Mouse (Mus musculus) intestine, embryonic 14.5 days (tissue): ENCODE results near the gene Adcy3. TPM values are rescaled to one million over a fixed set of nuclear protein-coding genes. Genes with fewer than 3 reads are reported as not detected.

Experiments
- ATAC-seq: fragments of 200-750 bp; cut with Nextera tagmentation; replicated peaks from 2 replicates; pipeline ENCODE4 v1.8.0; 2017; ENCODE audit warnings: low read depth, moderate number of reproducible peaks, moderate TSS enrichment, moderate library complexity; ENCODE audit not compliant: low FRiP score, low TSS enrichment
- DNase-seq: peaks from one replicate; pipeline ENCODE4 v3.0.0-alpha.2; 2018; ENCODE audit warnings: low spot score
- H3K27ac ChIP-seq: fragments of 300-500 bp; sonication (generic); 2 replicates; pipeline ENCODE4 v1.5.1; 2014; ENCODE audit warnings: low read depth, mild to moderate bottlenecking, control low read depth
- H3K27me3 ChIP-seq: fragments of 300-500 bp; sonication (generic); replicated peaks from 2 replicates; pipeline ENCODE4 v1.6.1; 2014; ENCODE audit warnings: low read length, control low read depth; ENCODE audit not compliant: control insufficient read depth, insufficient read depth
- H3K36me3 ChIP-seq: fragments of 300-500 bp; sonication (generic); 2 replicates; pipeline ENCODE4 v1.6.1; 2014; ENCODE audit warnings: low read length, control low read depth; ENCODE audit not compliant: control insufficient read depth, insufficient read depth
- H3K4me1 ChIP-seq: fragments of 300-500 bp; sonication (generic); replicated peaks from 2 replicates; pipeline ENCODE4 v1.6.1; 2014; ENCODE audit warnings: low read length, control low read depth, mixed read lengths; ENCODE audit not compliant: control insufficient read depth, insufficient read depth
- H3K4me2 ChIP-seq: fragments of 300-500 bp; sonication (generic); 2 replicates; pipeline ENCODE4 v1.6.1; 2014; ENCODE audit warnings: low read length
- H3K4me3 ChIP-seq: fragments of 300-500 bp; sonication (generic); 2 replicates; pipeline ENCODE4 v1.5.1; 2014; ENCODE audit warnings: low read depth, low read length, control low read depth, mixed read lengths
- H3K9ac ChIP-seq: fragments of 300-500 bp; sonication (generic); 2 replicates; pipeline ENCODE4 v1.6.1; 2014; ENCODE audit warnings: mild to moderate bottlenecking, low read length
- H3K9me3 ChIP-seq: fragments of 300-500 bp; sonication (generic); 2 replicates; pipeline ENCODE4 v1.6.1; 2016; ENCODE audit warnings: low read length, control low read depth; ENCODE audit not compliant: control insufficient read depth
- WGBS: fragments of 180-500 bp; shearing (Covaris S2); extraction: QIAGEN DNeasy Blood & Tissue Kit; methylation state at CpG from one replicate; pipeline ENCODE4 v1.1.7; 2014; 5-methylcytosine and 5-hydroxymethylcytosine counted together
- polyA plus RNA-seq: library from polyadenylated mRNA; unstranded; fragments of >200 nt; fragmentation: Nextera tagmentation; extraction: Ambion mirVana; gene quantifications from 2 replicates; pipeline ENCODE4 v1.2.1, GENCODE M21; 2014

Gene Adcy3
- polyA plus RNA-seq, 1 experiment from 2014 or later, result 7.1 TPM

DNA sequence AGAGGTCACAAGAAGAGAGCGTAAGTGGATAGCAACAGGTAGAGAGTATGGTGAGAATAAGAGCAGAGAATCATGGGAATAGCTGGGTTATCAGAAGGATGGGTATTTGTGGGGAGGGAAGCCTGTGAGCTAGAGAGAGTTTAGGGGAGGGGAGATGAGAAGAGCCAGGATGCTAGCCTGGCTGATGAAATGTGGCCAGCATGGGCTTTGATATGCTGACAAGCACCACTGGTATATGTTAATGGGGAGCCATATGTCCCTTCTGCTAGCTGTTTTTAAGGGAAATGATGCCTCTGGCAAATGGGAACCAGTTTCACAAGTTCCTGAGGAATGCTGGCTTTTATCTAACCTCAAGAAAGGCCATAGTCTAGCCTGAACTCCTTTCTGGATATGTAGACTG is 36.2 kb downstream of the Adcy3 start:
- H3K9ac ChIP-seq, result no peak overlapping the region
- no peak for ATAC-seq
- H3K4me2 ChIP-seq, result no peak overlapping the region
- H3K36me3 ChIP-seq, result no peaks in the 10 kb centered on the region
- H3K27me3 ChIP-seq, result no peaks in the 10 kb centered on the region
- WGBS, result 89% methylated on average over 1 of the region's 1 CpGs
- no peaks in the 10 kb centered on the region for H3K9me3 ChIP-seq
- no peak overlapping the region for H3K27ac ChIP-seq
- no peaks in the 10 kb centered on the region for H3K4me1 ChIP-seq
- no peak overlapping the region for H3K4me3 ChIP-seq
- DNase-seq, result no peak

DNA sequence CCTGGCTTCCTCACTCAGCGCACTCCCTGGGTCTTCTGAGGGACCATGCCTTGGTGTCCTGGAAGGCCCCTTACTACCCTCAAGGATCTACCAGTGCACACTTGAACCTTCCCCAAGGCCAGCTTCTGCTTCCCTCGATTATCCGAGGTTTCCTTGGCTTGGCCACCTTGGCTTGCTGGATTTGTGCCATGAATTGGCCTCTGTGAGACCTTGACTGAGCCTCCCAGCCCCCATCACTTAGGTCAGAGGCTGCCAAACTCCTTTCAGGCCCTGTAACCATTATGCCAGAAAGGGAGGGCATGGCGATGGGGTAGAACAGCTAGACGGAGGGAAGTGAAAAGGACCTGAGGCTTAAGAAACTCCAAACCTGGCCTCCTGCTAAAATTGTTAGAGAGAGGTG is 36.7 kb downstream of the Adcy3 start:
- Histone ChIP-seq H3K27ac (no peak overlapping the region), H3K4me3 (no peak overlapping the region), H3K9me3 (no peaks in the 10 kb centered on the region), H3K4me2 (no peak overlapping the region), H3K36me3 (no peaks in the 10 kb centered on the region), H3K9ac (no peak overlapping the region), H3K4me1 (no peaks in the 10 kb centered on the region), H3K27me3 (no peaks in the 10 kb centered on the region)
- no peak for ATAC-seq
- DNase-seq, result no peak
- 86% methylated on average over 5 of the region's 5 CpGs for WGBS

DNA sequence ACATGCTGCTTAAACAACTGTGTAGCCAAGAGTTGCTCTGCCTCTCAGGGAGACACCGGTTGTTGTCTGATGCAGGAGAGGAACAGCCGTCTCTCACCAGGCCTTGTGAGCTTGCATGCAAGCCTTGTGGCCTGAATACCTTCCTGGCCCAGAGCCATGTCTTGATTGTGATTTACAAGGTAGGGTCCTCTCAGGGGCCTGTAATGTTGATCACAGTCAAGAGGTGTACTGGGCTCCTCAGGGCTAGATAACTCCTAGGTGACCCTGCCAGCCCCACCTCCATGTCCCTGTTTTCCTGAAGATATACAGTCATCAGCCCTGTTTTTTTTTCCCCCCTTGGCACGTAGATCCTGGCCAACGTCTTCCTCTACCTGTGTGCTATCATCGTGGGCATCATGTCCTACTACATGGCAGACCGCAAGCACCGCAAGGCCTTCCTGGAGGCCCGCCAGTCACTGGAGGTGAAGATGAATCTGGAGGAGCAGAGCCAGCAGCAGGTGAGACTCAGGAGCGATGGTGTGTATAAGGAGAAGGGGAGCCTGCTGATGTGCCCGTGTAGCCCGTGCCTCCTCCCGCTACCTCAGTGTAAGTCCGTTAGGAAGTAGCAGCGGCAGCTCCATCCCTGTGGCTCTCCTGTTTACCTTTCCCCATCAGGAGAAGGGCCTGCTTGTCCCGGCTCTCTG is 40.3 kb downstream of the Adcy3 start:
- Histone ChIP-seq H3K4me2 (no peak overlapping the region), H3K4me3 (no peak overlapping the region), H3K4me1 (peaks cover under 1% of the 10 kb centered on the region), H3K9me3 (no peaks in the 10 kb centered on the region), H3K27me3 (no peaks in the 10 kb centered on the region), H3K9ac (no peak overlapping the region), H3K27ac (no peak overlapping the region), H3K36me3 (0 out of 2 replicates have a peak, but pooled peaks cover 3% of the 10 kb centered on the region)
- ATAC-seq, result no peak
- WGBS, result 73% methylated on average over 15 of the region's 15 CpGs
- DNase-seq, result no peak

DNA sequence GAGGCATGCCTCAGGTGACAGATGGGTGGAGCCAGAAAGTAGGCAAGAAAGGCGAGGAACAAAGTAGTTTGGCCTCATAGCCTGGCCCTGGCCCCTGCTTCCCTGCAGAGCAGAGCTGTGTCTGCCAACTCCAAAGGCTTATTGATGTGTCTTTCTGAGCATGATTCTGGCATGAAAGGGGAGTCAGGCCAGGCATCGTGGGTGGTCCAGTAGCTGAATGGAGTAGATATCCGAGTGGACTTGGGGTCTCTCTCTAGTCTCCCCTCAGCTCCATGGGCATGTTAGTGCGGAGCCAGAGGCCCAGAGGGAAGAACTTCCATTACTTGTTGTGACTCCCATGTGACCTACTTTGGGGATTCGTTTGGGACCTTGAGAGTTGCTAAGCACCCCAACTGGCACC is 45.9 kb downstream of the Adcy3 start:
- ATAC-seq (no peak), DNase-seq (no peak)
- Histone ChIP-seq H3K4me3 (no peak overlapping the region), H3K9me3 (no peaks in the 10 kb centered on the region), H3K9ac (no peak overlapping the region), H3K4me2 (no peak overlapping the region), H3K27ac (no peak overlapping the region), H3K4me1 (peaks cover 8% of the 10 kb centered on the region), H3K36me3 (0 out of 2 replicates have a peak, but pooled peaks cover 3% of the 10 kb centered on the region), H3K27me3 (no peaks in the 10 kb centered on the region)
- WGBS, result 47% methylated on average over 5 of the region's 5 CpGs

DNA sequence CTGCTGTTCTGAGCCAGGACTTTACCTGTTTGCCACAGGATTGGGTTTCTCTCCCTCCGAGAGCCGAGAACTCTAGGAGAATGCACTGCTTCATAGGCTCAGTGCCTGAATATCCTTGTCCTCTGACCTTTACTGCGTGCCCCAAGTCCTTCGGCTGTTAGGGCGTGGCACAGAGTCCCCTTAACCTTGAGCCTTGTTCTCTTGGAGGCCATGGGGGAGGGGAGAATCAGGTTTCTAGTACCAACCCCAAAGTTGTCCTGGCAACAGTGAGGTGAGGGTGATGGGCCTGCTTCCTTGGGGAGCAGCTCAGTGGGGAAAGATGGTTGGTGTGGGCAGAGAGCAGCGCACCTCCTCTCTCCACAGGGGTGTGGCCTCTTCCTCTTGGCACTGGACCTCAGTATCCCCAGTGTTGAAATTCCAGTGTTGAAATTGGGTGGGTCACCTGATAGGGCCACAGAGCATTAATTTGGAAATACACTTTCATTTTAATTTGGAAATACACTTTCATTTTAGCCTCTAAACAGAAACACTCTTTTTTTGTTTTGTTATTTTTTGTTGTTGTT is 46.8 kb downstream of the Adcy3 start:
- H3K4me1 ChIP-seq, result peaks cover 8% of the 10 kb centered on the region
- DNase-seq, result no peak
- H3K27ac ChIP-seq, result no peak overlapping the region
- WGBS, result 85% methylated on average over 6 of the region's 6 CpGs
- no peaks in the 10 kb centered on the region for H3K9me3 ChIP-seq
- H3K36me3 ChIP-seq, result 0 out of 2 replicates have a peak, but pooled peaks cover 3% of the 10 kb centered on the region
- ATAC-seq, result no peak
- H3K27me3 ChIP-seq, result no peaks in the 10 kb centered on the region
- H3K9ac ChIP-seq, result no peak overlapping the region
- no peak overlapping the region for H3K4me2 ChIP-seq
- H3K4me3 ChIP-seq, result no peak overlapping the region

DNA sequence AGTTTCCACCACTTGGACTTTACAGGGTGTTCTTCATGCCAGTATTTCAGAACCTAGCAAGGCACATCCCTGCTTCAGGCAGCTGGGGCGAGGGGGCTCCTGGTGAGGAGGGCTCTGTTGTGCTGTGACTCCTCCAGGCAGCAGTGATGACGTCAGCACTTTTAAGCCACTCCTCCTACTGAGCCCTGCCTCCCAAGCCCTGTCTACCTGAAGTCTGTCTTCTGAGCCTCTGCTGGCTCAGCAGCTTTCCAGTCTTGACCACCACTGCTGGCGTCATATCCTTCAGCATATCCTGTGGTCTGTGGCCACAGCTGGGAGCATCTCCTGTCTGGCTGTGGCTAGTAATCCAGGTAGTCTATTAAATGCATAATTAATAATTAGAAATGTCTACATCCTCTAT is 47.6 kb downstream of the Adcy3 start:
- Histone ChIP-seq H3K4me1 (peaks cover 8% of the 10 kb centered on the region), H3K4me2 (no peak overlapping the region), H3K27ac (no peak overlapping the region), H3K9ac (no peak overlapping the region), H3K27me3 (no peaks in the 10 kb centered on the region), H3K4me3 (no peak overlapping the region), H3K9me3 (no peaks in the 10 kb centered on the region), H3K36me3 (0 out of 2 replicates have a peak, but pooled peaks cover 3% of the 10 kb centered on the region)
- ATAC-seq (no peak), DNase-seq (no peak)
- 58% methylated on average over 3 of the region's 3 CpGs for WGBS

DNA sequence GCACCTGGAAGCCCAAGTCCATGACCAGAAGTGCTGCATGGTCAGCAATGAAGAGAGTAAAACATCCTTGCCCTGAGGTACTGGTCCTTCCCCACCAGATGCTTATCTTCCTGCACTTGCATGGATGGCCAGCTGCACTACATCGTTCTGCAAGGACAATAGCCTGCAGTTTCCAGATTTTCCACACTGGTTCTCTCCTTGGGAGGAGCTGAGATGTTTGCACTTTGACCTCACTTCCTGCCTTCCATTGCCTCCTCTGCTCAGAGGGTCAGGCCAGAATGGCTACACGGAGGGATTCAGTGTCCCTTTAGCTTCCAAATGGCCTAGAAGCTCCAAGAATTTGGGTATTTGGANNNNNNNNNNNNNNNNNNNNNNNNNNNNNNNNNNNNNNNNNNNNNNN is 51.7 kb downstream of the Adcy3 start:
- Histone ChIP-seq H3K4me1 (peaks cover 3% of the 10 kb centered on the region), H3K9ac (no peak overlapping the region), H3K9me3 (no peaks in the 10 kb centered on the region), H3K36me3 (no peaks in the 10 kb centered on the region), H3K4me2 (no peak overlapping the region), H3K4me3 (no peak overlapping the region), H3K27ac (no peak overlapping the region), H3K27me3 (no peaks in the 10 kb centered on the region)
- 37% methylated on average over 2 of the region's 2 CpGs for WGBS
- DNase-seq, result no peak
- ATAC-seq, result no peak

DNA sequence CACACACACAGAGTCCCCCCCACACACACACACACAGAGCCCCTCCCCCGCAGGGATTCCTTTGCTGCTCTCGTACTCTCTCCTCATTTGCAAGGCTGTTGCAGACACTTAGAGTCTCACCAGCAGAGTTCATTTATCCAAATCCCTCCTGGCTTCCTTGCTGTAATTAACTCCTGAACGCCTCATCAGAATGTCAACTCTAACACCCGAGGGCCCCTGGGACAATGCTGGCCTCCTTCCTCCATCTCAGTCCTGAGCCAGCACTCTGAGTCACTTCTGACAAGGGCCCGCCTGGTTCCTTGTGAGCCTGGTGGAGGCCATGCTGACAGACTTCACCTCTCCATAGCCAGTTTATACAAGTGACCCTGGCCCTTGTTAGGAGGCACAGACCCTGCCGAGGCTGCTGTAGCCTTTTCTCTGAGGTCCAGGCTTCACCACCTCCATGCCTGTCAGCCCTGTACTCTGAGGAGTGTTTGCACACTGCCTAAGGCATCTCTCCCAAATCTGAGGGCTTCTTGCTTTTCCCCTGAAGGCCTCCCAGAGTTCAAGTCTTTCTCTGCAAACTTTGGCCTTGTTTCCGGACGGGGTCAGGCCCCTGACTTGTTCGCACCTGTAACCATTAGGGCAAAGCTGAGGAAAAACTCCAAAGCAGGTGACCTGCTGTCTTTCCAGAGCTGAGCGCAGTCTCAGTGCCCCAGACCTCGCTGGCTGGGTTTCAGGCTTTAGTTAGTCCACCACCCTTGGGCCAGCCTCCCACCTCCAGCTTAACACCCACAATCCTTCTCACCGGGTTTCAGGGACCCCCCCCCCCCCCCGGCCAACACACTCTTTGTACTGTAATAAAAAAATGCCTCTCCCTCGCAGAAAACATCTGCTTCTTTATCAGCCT is 55.5 kb downstream of the Adcy3 start:
- 36% methylated on average over 14 of the region's 14 CpGs for WGBS

More for the DNA sequence above, 55.5 kb downstream of the Adcy3 start:
- Histone ChIP-seq H3K4me1 (peaks cover 16% of the 10 kb centered on the region), H3K4me2 (no peak overlapping the region), H3K9me3 (no peaks in the 10 kb centered on the region), H3K36me3 (no peaks in the 10 kb centered on the region), H3K27ac (peak overlapping the region; percentile 1; the same call in 1 of the 2 replicates), H3K4me3 (no peak overlapping the region), H3K27me3 (no peaks in the 10 kb centered on the region), H3K9ac (no peak overlapping the region)
- peak; percentile 67 for DNase-seq
- peak; percentile 75 for ATAC-seq
